Mouse (Mus musculus) lung, embryonic 15.5 days (tissue): ENCODE results near the gene Zranb3. TPM values are rescaled to one million over a fixed set of nuclear protein-coding genes. Genes with fewer than 3 reads are reported as not detected.
"Not testable (repeated sequence)": the region's sequence is repeated elsewhere in the genome, so short reads cannot be mapped to it uniquely, and the experiment has no call there.

Source experiments
- ATAC-seq: fragments of 200-750 bp; cut with Nextera tagmentation; 2 replicates; pipeline ENCODE4 v1.8.0; 2017; ENCODE audit warnings: moderate number of reproducible peaks, borderline replicate concordance; ENCODE audit not compliant: low FRiP score, low TSS enrichment; ENCODE audit errors: extremely low read depth
- H3K27ac ChIP-seq: fragments of 300-500 bp; sonication (generic); 2 replicates; pipeline ENCODE4 v1.5.1; 2015; ENCODE audit warnings: moderate library complexity, mild to moderate bottlenecking, inconsistent platforms
- H3K27me3 ChIP-seq: fragments of 300-500 bp; sonication (generic); 2 replicates; pipeline ENCODE4 v1.6.1; 2015; ENCODE audit warnings: inconsistent platforms
- H3K36me3 ChIP-seq: fragments of 300-500 bp; sonication (generic); 2 replicates; pipeline ENCODE4 v1.6.1; 2015; ENCODE audit warnings: inconsistent platforms
- H3K4me1 ChIP-seq: fragments of 300-500 bp; sonication (generic); 2 replicates; pipeline ENCODE4 v1.6.1; 2015; ENCODE audit warnings: inconsistent platforms
- H3K4me2 ChIP-seq: fragments of 300-500 bp; sonication (generic); 2 replicates; pipeline ENCODE4 v1.6.1; 2015; ENCODE audit warnings: inconsistent platforms, mild to moderate bottlenecking, moderate library complexity
- H3K4me3 ChIP-seq: fragments of 300-500 bp; sonication (generic); 2 replicates; pipeline ENCODE4 v1.5.1; 2015; ENCODE audit warnings: mild to moderate bottlenecking, inconsistent platforms
- H3K9ac ChIP-seq: fragments of 300-500 bp; sonication (generic); 2 replicates; pipeline ENCODE4 v1.6.1; 2015; ENCODE audit warnings: inconsistent platforms
- H3K9me3 ChIP-seq: fragments of 300-500 bp; sonication (generic); 2 replicates; pipeline ENCODE4 v1.6.1; 2016; ENCODE audit warnings: inconsistent platforms
- WGBS: fragments of 180-500 bp; shearing (Covaris S2); methylation state at CpG from one replicate; pipeline ENCODE4 v1.1.7; 2015; 5-methylcytosine and 5-hydroxymethylcytosine counted together
- polyA plus RNA-seq: library from polyadenylated mRNA; unstranded; fragments of >200 nt; fragmentation: Nextera tagmentation; extraction: Ambion mirVana; gene quantifications from 2 replicates; pipeline ENCODE4 v1.2.1, GENCODE M21; 2015

Zranb3 gene
- polyA plus RNA-seq, 1 experiment from 2014 or later, result 10.1 TPM

DNA sequence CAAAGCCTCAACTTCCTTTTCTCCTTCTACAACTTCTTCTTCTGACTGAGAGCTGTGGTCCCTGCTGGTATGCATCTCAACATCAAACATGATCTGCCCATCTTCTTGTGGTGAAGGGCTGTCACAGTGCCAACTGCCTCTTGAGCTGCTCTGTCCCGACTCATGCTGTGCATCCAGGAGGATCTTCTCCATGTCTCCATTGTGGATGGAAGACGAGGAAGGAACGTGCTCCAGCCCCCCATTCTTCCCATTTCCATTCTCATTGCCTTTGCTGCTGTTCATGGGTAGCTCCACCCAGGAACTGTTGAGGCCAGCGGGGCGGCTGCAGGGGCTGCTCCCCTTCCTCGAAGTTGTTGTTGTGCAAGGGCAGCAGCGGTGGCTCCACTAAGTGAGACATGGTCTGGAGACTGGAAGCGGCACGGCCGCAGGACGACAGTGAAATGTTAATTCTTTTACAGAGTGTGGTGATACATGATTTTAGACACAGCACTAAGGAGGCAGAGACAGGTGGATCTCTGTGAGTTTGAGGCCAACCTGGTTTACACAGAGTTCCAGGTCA is 96.7 kb downstream of the Zranb3 start:
- H3K9ac ChIP-seq, ATAC-seq, H3K27me3 ChIP-seq, H3K36me3 ChIP-seq, H3K27ac ChIP-seq, H3K4me2 ChIP-seq, H3K9me3 ChIP-seq, H3K4me1 ChIP-seq, H3K4me3 ChIP-seq: not testable (repeated sequence)
- WGBS, result 84% methylated on average over 11 of the region's 11 CpGs

DNA sequence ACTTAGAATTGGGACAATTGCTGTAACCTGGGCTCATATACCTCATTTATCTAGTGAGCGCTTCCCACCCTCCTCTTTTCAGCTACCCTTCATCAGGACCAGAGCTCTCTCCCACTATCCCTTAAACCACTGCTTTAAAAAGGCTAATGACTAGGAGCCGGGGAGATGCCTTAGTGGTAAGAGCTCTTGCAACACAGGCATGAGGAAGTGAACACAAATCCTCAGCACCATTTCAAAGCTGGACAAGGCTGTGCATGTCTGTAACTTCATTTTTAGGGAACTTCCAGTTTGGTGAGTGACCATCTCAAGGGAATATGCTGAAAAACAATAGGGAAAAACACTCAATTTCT is 98.5 kb downstream of the Zranb3 start:
- Histone ChIP-seq H3K4me3 (no peak overlapping the region), H3K9ac (no peak overlapping the region), H3K36me3 (no peaks in the 10 kb centered on the region), H3K4me2 (no peak overlapping the region), H3K27me3 (no peaks in the 10 kb centered on the region), H3K4me1 (no peaks in the 10 kb centered on the region), H3K27ac (no peak overlapping the region), H3K9me3 (no peaks in the 10 kb centered on the region)
- 71% methylated on average over 2 of the region's 2 CpGs for WGBS
- no peak for ATAC-seq

DNA sequence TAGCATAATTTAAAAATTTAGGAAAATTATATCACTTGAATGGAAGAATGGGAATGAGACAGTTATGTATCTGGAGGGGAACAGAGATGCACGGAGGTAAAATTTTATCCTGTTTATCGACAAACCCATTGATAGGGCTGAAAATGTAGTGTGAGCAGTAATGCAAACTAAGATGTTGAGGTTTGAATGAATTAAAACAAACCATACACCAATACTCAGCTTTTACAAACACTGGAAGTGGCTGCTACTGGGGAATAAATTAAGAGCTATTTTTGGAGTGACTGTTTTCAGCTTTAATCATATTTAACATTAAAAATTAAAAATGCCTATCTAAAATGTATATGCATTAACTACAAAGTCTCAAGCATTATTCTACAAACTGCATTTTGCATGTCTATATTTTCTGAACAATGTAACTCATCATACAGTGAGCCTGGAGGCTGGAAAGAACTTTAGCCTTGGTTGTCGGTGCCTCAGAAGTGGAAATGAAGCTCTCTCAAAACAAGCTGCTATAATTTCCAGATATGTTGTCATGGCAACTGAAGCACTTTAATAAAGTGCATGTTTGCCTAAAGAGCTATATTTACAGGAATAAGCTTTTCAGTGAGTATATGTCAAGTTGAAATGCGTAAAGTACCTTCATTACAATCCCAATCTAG is 99.0 kb downstream of the Zranb3 start:
- H3K36me3 ChIP-seq, result no peaks in the 10 kb centered on the region
- no peak overlapping the region for H3K9ac ChIP-seq
- H3K9me3 ChIP-seq, result no peaks in the 10 kb centered on the region
- H3K27ac ChIP-seq, result no peak overlapping the region
- no peaks in the 10 kb centered on the region for H3K4me1 ChIP-seq
- no peak overlapping the region for H3K4me3 ChIP-seq
- no peaks in the 10 kb centered on the region for H3K27me3 ChIP-seq
- H3K4me2 ChIP-seq, result no peak overlapping the region
- no peak for ATAC-seq
- WGBS, result 79% methylated on average over 4 of the region's 4 CpGs

DNA sequence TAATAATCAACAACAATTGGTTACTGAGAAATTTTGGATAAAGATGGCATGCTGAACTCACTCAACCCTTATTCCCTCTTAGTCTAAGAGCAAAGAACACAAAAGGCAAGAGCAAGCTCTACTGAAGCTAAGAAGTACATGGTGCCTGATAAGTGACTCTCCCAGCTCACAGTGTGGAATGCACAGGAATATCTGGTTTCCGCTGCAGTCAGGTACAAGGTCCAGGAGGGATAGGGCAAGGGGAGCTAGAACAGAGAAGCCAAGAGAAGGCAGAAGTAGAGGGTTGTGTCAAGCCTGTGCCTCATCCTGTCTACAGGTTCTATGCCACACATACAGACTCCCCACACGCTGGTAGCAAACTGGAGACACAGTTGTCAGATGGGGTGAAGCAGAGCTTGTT is 100.7 kb downstream of the Zranb3 start:
- no peaks in the 10 kb centered on the region for H3K36me3 ChIP-seq
- no peak overlapping the region for H3K4me3 ChIP-seq
- H3K9me3 ChIP-seq, result no peaks in the 10 kb centered on the region
- 78% methylated on average over 2 of the region's 2 CpGs for WGBS
- H3K9ac ChIP-seq, result no peak overlapping the region
- H3K4me2 ChIP-seq, result no peak overlapping the region
- no peaks in the 10 kb centered on the region for H3K27me3 ChIP-seq
- no peak overlapping the region for H3K27ac ChIP-seq
- no peak for ATAC-seq
- no peaks in the 10 kb centered on the region for H3K4me1 ChIP-seq

DNA sequence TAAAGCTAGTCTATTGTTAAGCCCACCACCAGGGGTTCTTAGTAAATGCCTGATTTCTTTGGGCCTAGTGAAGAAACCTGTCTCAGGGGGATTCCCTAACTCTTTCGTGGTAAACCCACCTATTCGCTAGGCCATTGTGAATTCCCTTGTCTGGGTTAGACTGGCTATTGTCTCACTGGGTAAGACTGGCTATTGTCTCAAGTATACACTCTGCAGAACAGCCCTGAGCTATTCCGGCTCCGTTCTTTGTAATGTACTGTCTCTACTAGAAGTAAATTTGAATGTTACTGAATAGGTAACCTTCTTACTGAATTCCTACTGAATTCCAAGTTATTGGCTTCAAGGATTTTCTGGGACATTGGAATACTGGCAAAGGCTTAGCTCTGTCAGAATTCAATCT is 101.9 kb downstream of the Zranb3 start:
- not testable (repeated sequence) for H3K27me3 ChIP-seq, H3K9me3 ChIP-seq, H3K27ac ChIP-seq, H3K4me2 ChIP-seq, H3K36me3 ChIP-seq, H3K9ac ChIP-seq, H3K4me1 ChIP-seq, ATAC-seq, H3K4me3 ChIP-seq
- 84% methylated on average over 4 of the region's 4 CpGs for WGBS

DNA sequence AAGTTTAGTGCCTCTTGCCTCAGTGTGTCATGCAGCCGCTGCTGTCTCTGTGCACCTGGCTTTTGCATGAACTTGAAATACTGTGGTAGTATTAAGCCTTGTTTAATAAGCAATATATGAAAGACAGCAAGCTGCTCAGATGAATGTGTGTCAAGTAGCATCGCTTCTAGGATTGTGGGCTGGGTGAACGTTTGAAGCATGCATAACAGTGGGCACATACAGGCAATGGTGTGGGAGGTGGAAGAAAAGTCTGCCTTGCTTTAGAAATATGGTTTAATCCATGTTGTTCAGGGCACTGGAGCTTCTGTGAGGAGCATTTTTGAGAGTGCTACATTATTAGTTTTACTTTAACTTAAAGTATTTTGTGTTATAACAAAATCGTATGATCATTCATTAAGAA is 109.0 kb downstream of the Zranb3 start:
- H3K4me3 ChIP-seq, result no peak overlapping the region
- 87% methylated on average over 4 of the region's 4 CpGs for WGBS
- no peaks in the 10 kb centered on the region for H3K36me3 ChIP-seq
- no peaks in the 10 kb centered on the region for H3K27me3 ChIP-seq
- H3K4me1 ChIP-seq, result peaks cover 6% of the 10 kb centered on the region
- H3K9ac ChIP-seq, result no peak overlapping the region
- no peak for ATAC-seq
- H3K4me2 ChIP-seq, result no peak overlapping the region
- H3K9me3 ChIP-seq, result no peaks in the 10 kb centered on the region
- no peak overlapping the region for H3K27ac ChIP-seq

DNA sequence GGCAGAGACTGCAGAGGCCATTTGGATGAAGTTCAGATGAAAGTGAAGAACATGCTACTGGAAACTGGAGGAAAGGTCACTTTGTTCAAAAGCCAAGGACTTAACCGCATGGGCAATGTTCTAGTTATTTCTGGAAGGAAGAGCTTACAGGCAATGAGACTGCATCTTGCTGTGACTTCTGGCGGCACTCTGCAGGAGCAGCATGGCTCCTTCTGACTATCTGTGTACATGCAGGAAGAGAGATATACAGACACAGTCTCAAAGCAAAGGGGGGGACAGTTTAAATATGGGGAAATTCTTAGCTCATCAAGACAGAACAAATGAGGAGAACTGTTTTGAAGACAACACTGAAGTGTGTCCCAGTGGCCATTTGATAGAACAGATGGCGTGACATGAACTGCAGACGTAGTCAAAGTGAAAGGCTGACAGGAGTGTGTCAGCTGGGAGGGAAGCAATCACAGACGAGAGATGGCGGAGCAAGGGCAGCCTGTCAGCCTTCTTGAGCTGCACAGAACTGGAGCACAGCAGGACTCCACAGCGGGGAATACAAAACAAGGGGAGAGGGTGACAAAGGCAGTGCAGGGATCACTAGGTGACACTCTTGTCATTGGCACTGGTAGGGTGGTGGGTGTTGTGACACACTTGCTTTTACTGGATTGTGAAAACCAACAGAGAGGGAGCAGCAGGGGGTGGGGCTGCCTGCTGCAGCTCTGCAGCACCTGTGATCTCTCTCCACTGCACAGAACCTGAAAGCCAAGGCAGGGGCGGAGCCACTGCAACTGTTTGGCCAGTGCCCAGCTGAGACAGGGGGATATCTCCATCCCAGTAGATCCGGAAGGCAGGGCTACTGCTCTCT is 112.7 kb downstream of the Zranb3 start:
- peak; percentile 65 for ATAC-seq
- Histone ChIP-seq H3K27me3 (no peaks in the 10 kb centered on the region), H3K36me3 (no peaks in the 10 kb centered on the region), H3K9ac (no peak overlapping the region), H3K4me2 (no peak overlapping the region), H3K4me3 (no peak overlapping the region), H3K4me1 (peaks cover 6% of the 10 kb centered on the region), H3K9me3 (no peaks in the 10 kb centered on the region), H3K27ac (peak overlapping the region; percentile 9; the same call in 1 of the 2 replicates)
- WGBS, result 56% methylated on average over 9 of the region's 9 CpGs

DNA sequence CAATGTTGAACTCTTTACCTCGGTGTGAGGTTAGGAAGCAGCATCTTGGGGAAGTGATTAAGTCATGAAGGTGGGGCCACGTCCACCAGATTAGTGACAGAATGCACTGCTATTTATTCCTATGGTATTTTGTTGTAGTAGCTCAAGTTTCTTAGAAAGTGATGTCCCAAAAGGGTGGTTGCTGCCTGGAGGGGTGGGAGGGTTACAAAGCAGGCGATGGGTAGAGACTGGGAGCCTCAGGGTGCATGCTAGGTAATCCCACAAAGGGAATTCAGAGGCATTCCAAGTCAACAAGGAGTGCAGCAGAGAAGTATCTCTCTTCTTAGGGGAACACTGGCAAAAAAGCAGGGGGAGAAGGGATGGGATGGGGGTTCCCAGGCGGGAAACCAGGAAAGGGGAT is 113.5 kb downstream of the Zranb3 start:
- WGBS, result 65% methylated on average over 4 of the region's 4 CpGs
- Histone ChIP-seq H3K4me1 (peaks cover 6% of the 10 kb centered on the region), H3K27me3 (no peaks in the 10 kb centered on the region), H3K9me3 (no peaks in the 10 kb centered on the region), H3K9ac (no peak overlapping the region), H3K36me3 (no peaks in the 10 kb centered on the region), H3K4me2 (no peak overlapping the region), H3K27ac (no peak overlapping the region), H3K4me3 (no peak overlapping the region)
- ATAC-seq, result no peak

DNA sequence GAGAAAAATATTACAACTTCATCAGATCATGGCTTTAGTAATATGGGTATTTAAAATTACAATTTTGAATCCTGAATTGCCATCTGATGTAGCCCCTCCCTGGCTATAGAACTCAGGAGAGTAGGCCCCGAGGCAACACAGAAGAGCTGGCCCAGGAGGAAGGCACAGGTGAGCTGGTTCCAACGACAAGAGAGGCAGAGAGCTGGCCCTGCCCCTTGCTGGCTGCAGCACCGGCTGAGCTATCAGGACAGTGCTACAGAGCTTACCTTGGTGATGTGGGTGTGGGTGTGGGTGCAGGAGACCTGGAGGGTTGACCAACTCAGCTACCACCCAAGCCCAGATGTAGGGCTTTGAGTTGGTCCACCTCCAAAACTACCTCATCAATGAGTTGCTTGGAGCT is 114.6 kb downstream of the Zranb3 start:
- WGBS, result 80% methylated on average over 3 of the region's 3 CpGs
- H3K4me2 ChIP-seq, result no peak overlapping the region
- H3K36me3 ChIP-seq, result no peaks in the 10 kb centered on the region
- H3K27me3 ChIP-seq, result no peaks in the 10 kb centered on the region
- no peaks in the 10 kb centered on the region for H3K9me3 ChIP-seq
- ATAC-seq, result no peak
- no peak overlapping the region for H3K9ac ChIP-seq
- H3K27ac ChIP-seq, result no peak overlapping the region
- H3K4me3 ChIP-seq, result no peak overlapping the region
- peaks cover 6% of the 10 kb centered on the region for H3K4me1 ChIP-seq

DNA sequence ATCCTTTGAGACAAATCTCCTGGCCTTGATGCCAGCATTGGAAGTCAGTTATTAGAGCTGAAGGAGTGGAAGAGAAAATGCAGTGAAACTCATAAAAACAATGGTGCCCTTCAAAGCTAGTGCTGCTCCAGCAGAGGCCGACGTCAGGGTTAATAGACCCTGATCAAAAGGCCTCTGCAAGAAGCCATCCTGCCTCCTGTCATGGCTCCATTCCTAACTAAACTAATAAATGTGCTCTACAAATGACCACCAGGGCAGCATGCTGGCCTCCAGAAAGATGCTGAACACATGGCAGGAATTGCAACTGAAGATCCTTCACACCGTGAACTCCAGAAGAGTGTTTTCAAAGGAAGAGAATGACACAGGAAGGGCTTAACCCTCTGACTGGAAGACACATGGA is 117.5 kb downstream of the Zranb3 start:
- Histone ChIP-seq H3K27ac (no peak overlapping the region), H3K4me2 (no peak overlapping the region), H3K36me3 (no peaks in the 10 kb centered on the region), H3K4me3 (no peak overlapping the region), H3K9me3 (no peaks in the 10 kb centered on the region), H3K4me1 (peaks cover 4% of the 10 kb centered on the region), H3K27me3 (no peaks in the 10 kb centered on the region), H3K9ac (no peak overlapping the region)
- 42% methylated on average over 3 of the region's 3 CpGs for WGBS
- ATAC-seq, result no peak

DNA sequence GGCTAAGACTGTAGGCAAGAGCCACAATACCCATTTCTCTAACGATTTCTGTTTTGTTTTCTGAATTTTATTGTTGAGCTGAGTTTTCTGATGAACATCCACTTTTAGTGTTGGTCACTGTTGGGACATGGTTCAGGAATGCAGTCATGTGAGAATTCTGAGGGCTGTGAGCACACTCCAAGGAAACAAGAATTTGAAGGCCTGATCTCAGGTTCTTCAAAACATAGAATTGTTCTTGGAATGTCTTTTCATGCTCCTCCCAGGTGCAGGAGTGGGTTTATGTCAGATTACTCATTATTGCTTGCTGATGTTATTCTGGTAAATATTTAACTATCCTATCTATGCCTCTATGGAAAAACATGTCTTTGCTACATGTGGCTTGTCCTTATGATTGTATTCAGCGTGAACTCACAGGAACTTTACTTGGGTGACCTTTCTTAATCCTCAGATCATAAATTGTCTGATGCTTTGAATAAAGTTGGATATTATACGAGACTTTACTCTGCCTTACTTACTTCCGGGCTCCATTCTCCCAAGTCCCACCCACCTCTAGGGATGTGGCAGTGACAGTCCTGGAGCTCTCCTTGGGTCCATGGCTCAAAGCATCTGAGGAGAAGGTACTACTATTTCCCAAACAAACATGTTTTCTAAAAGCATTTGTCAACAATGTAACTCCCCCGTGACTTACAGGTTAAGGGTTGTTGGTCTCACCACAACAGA is 119.4 kb downstream of the Zranb3 start:
- WGBS, result 78% methylated on average over 5 of the region's 5 CpGs
- Histone ChIP-seq H3K9me3 (no peaks in the 10 kb centered on the region), H3K9ac (no peak overlapping the region), H3K36me3 (no peaks in the 10 kb centered on the region), H3K4me1 (no peaks in the 10 kb centered on the region), H3K4me3 (no peak overlapping the region), H3K27me3 (no peaks in the 10 kb centered on the region), H3K27ac (no peak overlapping the region), H3K4me2 (no peak overlapping the region)
- ATAC-seq, result no peak

DNA sequence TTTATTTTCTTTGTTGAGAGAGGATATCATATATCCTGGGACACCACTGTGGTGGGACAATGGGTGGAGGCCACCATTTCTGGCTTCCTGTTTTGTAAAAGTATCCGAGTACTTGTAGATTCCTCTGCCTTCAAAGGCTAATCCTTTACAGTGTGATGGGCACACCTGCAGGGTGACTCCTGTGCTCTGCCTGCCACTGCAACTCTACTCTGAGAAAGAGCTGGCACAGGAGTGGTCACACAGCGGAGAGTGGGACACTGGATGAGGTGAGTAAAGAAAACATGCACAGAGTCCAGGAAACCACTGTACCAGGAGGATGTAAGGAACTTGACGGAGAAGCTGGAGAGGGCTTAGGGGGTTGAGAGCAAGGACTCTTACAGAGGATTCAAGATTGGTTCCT is 120.6 kb downstream of the Zranb3 start:
- no peaks in the 10 kb centered on the region for H3K4me1 ChIP-seq
- H3K27me3 ChIP-seq, result no peaks in the 10 kb centered on the region
- WGBS, result 71% methylated on average over 3 of the region's 3 CpGs
- H3K9me3 ChIP-seq, result no peaks in the 10 kb centered on the region
- no peak overlapping the region for H3K27ac ChIP-seq
- H3K9ac ChIP-seq, result no peak overlapping the region
- ATAC-seq, result no peak
- no peaks in the 10 kb centered on the region for H3K36me3 ChIP-seq
- H3K4me2 ChIP-seq, result no peak overlapping the region
- H3K4me3 ChIP-seq, result no peak overlapping the region
